Mouse (Mus musculus): Measurements from ENCODE around the gene Gm45837.

The Gm45837 gene

GRCm38 (mm10) chr7:101393015-101393414 lies 17.7 kb upstream of the Gm45837 start:
- DNase-seq (ENCODE audit: low spot score) = no peak

DNA sequence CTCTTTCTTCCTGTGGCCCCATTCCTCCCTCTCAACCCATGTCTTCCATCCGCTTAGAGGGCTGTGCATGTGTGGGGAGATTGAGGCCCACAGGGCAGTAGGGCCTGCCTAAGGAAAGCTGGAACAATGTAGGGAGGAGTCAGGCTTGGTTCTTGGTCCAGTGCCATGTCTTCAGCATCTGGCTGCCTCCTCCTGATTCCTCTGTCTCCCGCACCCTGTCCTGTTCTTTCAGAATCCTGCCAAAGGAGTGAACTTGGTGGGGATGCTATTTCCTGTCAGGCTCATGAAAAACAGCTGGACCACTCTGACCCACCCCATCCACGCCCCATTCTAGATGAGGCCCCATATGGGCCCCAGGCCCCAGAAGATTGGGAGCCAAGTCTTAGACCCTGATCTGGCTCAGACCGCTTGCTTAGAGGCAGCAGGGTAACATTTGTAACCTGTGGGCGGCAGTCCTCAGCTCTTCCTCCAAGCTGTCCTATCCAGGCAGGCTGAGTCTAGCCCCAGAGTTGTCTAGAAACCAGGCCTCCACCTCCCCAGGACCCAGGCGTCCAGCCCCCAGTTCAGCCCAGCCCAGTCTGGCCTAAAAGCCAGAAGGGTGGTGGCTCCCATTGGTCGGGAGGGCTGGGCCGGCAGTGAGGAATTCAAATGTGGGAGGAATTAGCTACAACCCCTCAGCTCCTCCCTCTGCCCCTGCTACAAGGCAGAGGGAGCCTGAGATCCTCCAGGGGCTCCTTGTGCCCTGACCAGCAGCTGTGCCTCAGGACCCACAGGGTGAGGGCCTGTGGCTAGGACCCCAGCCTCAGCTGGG lies 16.8 kb upstream of the Gm45837 start:
- no peak for DNase-seq (ENCODE audit: low spot score)

- DNase-seq (ENCODE audit: low spot score) = no peak
Observed at GRCm38 (mm10) chr7:101394569-101394968, 16.1 kb upstream of the Gm45837 start.

GRCm38 (mm10) chr7:101395471-101395870 lies 15.2 kb upstream of the Gm45837 start:
- DNase-seq (ENCODE audit: low spot score) = no peak

- DNase-seq (ENCODE audit: low spot score) = no peak
Observed at GRCm38 (mm10) chr7:101397175-101397574, 13.5 kb upstream of the Gm45837 start.

- no peak for DNase-seq (ENCODE audit: low spot score)
Observed at GRCm38 (mm10) chr7:101401510-101401909, 9.2 kb upstream of the Gm45837 start.

DNA sequence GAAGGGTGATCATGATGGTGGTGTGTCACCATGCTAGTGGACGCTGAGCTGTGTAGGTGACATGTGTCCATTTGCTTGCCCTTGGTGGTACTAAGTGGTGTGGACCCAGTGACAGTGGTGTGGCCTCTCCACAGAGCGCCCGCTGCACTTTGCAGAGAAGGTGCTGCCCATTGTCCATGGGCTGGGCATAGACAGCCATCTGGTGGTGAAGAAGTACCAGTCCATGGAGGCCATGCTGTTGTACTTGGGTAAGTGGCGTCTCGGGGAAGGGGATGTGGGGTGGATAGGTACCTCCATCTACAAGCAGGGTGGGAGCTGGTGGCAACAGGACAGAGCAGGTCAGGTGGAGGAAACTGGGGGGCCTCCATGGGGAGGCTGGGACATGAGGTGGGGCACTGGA lies 6.9 kb upstream of the Gm45837 start:
- DNase-seq (ENCODE audit: low spot score) = no peak

GRCm38 (mm10) chr7:101412796-101413195 lies 2.1 kb downstream of the Gm45837 start:
- peak; percentile 50 for DNase-seq (ENCODE audit: low spot score)

DNA sequence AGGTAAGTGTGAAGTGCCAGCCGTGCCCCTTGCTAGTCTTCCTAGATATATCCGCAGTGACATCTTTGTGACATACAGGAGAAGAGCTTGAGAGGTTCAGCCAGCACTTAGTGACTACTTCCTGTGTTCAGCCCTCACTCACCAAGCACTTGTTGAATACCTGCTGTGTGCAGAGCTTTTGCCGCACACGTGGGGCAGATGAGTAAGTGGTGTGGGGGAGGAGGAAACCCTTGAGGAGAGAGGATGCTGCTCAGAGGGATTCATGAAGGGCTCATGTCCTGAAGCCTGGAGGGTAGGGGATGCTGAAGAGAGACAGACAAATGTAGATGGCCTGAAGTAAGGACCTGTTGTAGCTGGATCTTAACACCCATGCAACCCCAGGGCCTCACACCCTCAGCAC lies 3.5 kb downstream of the Gm45837 start:
- DNase-seq (ENCODE audit: low spot score) = no peak

DNA sequence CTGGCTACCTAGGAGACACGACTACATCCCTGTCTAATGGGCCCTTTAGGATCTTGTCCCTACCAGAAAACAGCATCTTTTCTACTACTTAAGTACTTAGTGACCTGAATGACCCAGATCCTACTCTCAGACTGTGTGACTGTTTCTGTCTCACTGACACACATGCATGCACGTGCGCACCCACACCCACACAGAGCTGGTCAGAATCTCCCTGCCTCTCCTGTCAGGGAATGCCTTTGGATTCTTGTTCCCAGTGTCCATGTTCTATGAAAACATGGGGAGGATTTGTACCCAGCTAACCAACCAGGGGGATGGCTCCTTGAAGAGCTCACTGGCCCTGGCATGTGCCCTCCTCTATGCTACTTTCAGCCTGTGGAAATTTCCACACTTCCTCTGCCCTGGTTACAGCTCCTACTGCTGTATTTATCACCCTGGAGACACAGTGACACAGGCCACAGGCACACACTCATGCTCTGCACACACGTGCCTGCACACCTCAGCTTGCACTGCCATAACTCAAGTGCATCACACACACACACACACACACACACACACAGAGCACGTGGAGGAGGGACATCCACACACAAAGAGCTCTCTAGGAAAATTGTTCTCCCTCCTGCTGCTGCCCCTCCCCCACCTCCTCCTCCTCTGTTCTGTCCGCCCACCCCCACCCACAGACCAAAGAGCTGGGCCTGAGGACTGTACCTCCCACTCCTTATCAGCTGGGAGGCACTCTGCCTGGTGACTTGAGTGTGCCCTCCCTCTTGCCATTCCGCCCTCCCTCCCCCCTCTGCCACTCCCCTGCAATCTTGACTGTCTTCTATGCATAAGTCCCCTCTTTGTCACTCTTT lies 4.2 kb downstream of the Gm45837 start:
- DNase-seq (ENCODE audit: low spot score) = no peak

DNA sequence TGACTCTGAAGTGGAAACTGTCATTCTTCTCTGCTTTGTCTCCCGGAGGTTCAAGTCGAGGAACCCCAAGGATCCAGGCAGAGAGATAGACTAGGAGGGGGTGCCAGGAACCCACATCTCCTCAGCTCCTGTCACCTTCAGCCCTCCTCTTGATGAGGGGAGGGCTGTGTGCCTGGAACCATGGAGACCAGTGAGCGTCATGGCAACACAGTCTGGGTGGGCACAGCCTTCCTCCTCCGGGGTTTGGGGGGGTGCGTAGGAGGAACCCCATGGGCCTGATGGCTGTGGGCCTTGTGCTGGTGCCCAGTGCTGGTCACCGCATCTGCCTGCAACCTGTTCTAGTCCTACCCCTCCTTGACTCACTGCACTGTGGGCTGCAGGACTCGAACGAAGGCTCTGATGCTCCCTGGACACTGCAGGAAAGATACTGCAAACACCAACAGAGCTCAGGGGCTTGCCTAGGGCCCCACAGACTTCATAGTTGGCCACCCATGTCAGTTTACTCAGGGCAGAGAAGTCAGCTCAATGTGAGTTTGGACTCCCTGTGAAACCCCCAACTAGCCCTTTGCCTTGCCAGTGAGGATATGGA lies 4.9 kb downstream of the Gm45837 start:
- no peak for DNase-seq (ENCODE audit: low spot score)

DNA sequence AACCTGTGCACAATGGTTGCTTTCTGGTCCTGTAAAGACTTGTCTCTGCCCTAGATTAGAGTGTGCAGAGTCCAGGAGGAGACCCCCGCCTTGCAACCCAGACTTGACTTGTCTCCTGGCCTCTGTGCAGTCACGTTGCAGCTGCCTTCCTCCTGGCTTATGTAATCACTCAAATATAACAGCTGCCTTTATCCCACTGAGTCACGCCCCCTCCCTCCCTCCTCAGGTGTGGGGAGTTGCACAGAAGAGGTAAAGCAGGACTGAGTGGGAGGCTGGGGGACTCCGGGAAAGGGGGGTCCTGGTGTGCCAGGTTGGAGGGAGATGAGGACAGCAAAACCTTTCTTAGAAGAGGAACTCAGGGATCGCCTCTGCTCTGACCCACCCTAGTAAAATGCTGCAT lies 5.7 kb downstream of the Gm45837 start:
- no peak for DNase-seq (ENCODE audit: low spot score)

DNA sequence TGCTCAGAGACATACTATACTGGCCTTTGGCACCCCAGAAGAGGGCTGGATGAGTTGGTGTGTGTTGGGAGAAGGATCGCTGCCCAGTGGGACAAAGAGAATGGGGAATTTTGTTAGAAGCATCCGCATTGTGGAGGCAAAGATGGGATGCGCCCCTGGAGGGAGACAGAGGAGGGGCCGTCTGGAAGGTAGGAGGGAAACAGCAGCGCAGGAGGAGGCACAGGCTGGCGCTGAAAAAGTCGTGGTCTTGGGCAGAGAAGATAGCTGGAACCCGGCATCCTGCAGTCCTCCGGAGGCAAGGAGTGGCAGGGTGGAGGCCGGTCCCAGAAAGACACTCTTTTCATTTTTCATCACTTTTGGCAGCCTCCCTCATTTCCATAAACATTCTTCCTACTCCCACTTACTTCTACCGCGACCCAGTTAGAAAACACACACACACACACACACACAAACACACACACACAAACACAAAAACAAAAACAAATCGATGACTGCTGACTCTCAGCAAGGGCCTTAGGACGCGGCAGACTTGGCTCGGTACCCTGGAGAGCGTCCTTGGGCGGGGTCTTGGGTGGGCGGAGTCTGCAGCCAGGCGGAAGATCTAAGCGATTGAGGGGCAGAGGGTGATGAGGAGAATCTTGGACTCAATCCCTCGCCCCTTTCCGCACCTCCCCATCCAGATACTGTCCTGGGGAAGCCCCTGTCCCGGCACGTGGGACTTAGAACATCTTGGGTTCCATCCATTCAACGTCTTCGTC lies 8.5 kb downstream of the Gm45837 start:
- no peak for DNase-seq (ENCODE audit: low spot score)

DNA sequence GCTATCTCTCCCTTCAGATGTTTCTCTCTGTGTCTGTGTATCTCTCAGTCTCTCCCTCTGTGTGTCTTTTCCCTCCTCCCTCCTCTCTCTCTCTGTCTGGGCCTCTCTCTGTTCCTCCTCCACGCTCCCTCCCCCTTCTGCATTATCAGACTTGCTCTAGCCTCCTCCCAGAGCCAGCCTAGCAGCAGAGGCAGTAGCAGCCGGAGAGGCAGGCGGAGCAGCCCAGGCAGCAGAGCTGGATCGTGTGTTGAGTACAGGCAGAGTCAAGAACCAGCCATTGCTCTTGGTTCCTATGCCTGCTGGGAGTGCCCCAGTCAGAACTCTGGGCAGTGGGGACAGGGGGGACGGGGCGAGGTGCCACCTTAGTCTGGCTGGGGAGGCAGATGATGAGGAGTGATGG lies 10.8 kb downstream of the Gm45837 start, which contains the start of gene Pde2a:
Pde2a (plus strand) TSS at position 163 of the 400 bp plus-strand sequence.
- DNase-seq (ENCODE audit: low spot score) = no peak

- no peak for DNase-seq (ENCODE audit: low spot score)
Observed at GRCm38 (mm10) chr7:101422069-101422468, 11.4 kb downstream of the Gm45837 start.

DNA sequence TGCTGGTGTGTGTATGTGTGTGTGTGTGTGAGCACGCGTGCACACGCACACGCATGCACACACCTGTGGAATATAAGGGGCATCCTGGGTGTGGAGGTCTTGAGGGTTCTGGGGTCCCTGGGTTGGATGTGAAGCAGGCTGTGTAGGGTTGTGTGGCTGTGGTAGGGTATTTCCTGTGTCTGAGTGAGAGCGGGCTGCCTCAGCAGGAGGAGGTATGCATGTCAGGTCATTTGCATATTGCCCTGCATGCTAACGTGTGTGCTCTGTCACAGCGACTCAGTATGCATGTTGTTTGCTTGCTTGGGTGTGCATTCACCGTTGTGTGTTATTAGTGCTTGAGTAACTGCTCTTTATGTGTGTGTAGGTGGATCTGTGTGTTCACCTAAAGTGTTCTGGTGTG lies 12.0 kb downstream of the Gm45837 start:
- DNase-seq (ENCODE audit: low spot score) = no peak

GRCm38 (mm10) chr7:101423970-101424369 lies 13.3 kb downstream of the Gm45837 start:
- no peak for DNase-seq (ENCODE audit: low spot score)

DNA sequence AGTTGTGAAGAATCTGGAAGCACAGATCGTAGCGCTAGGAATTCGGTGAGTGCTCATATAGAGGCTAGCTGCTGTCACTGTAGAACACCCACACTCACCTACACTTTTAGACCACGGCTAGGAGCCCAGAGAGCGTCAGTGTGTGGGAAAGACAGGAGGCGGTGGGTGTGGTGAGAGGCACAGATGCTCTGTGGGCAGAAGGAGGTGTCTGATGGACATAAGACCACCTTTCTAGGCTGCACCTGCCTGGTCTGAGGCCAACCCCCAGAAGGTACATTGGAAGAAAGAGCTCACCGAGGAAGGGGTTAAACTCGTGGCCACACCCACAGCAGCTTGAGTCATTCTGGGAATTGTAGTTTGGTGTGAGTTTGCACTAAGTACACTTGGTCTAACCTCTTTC lies 16.0 kb downstream of the Gm45837 start:
- no peak for DNase-seq (ENCODE audit: low spot score)

- no peak for DNase-seq (ENCODE audit: low spot score)
Observed at GRCm38 (mm10) chr7:101427736-101428135, 17.1 kb downstream of the Gm45837 start.

GRCm38 (mm10) chr7:101435038-101435437 lies 24.4 kb downstream of the Gm45837 start:
- no peak for DNase-seq (ENCODE audit: low spot score)

DNA sequence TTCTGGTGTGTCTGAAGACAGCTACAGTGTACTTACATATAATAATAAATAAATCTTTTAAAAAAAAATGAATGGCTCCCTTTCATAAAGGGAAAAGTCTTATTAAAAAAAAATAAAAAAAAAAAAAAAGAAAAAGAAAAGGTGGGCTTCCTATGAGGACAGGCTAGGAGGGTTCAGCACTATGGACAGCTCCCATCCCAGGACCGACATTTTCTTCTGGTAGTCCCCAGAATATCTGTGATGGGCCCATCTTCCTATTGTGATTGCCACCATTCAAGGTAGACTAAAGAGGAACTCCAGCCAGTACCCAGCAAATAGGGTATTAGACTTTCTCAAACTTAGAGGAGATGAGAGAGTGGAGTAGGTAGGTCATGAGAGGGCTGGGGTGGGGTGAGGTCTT lies 27.2 kb downstream of the Gm45837 start:
- no peak for DNase-seq (ENCODE audit: low spot score)

GRCm38 (mm10) chr7:101443093-101443492 lies 32.4 kb downstream of the Gm45837 start:
- DNase-seq (ENCODE audit: low spot score) = no peak
